Mouse (Mus musculus) testis, postnatal 14 days (tissue): ENCODE measurements around the gene Tnfsf10.

Experiments
- DNase-seq: peaks from one replicate; pipeline ENCODE4 v3.0.0; 2021; ENCODE audit warnings: low spot score

Tnfsf10 gene

DNA sequence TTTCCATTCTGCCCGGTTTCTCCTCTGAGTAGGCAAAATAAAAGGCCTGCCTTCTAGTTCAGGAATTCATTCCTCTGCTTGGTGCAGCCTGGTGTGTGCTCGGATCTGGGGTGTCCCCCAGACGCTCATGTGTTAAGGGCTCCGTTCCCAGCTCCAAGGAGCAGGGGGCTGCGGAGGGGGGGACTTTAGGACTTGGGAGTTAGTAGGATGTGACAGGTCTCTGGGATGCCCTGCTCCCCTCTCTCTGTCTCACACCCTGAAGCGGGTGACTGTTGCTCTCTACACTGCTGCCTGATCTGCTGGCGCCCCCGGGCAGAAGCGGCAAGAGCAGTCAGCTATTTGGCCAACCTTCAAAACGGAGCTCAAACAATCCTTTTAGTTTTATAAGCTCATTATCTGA is 10.0 kb upstream of the Tnfsf10 start:
- DNase-seq: no peak

DNA sequence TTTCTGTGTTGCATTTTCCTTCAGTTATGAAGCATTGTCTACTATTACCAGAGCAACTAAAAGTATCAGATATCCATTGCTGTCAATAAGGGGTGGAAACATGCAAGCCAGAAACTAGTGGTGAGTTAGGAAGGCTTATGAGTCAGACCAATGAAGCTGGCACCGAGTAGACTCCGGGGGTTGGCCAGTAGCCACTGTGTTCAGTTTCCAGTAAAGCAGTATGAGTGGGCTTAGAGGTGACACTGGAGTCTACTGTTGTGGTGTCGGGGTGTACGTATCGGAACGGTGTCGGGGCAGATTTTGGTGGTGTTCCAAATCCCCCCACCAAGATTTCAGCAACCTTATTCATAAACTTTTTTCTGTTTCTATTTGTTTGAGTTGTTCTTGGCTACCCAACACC is 5.9 kb upstream of the Tnfsf10 start:
- DNase-seq: no peak

- DNase-seq: no peak
Observed at GRCm38 (mm10) chr3:27311475-27311874, 5.4 kb upstream of the Tnfsf10 start.

DNA sequence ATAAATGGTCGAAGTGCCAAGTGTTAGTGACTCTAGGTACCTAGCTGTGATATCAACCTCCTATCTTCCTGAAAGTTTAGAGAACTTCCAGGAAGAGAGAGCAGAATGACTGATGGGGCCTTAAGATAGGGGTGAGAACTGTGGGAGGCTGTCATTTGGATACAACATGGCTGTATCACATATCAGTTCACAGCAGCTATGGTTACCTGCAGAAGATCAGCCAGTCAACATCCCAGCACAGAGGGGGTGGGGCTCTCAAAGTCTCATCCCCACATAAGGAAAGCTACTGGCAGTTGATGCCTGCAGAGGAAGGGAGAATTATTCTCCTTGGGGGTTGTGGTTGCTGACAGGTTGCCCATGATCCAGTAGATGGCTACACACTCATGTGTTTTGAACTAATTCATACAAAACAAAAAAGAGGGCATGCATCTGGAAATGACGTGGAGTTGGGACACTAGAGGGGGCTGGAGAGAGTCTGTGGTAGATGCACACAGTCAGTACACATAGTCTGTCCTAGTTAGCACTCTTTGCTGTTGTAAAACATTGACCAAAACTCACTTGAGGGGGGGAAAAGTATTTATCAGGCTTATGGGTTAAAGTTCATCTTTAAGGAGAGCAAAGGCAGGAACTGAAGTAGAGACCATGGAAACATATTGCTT is 2.2 kb upstream of the Tnfsf10 start:
- no peak for DNase-seq

- DNase-seq: no peak
Observed at GRCm38 (mm10) chr3:27317288-27318024, 628 bp downstream of the Tnfsf10 start.

GRCm38 (mm10) chr3:27319650-27320049 is 2.8 kb downstream of the Tnfsf10 start:
- DNase-seq: no peak

DNA sequence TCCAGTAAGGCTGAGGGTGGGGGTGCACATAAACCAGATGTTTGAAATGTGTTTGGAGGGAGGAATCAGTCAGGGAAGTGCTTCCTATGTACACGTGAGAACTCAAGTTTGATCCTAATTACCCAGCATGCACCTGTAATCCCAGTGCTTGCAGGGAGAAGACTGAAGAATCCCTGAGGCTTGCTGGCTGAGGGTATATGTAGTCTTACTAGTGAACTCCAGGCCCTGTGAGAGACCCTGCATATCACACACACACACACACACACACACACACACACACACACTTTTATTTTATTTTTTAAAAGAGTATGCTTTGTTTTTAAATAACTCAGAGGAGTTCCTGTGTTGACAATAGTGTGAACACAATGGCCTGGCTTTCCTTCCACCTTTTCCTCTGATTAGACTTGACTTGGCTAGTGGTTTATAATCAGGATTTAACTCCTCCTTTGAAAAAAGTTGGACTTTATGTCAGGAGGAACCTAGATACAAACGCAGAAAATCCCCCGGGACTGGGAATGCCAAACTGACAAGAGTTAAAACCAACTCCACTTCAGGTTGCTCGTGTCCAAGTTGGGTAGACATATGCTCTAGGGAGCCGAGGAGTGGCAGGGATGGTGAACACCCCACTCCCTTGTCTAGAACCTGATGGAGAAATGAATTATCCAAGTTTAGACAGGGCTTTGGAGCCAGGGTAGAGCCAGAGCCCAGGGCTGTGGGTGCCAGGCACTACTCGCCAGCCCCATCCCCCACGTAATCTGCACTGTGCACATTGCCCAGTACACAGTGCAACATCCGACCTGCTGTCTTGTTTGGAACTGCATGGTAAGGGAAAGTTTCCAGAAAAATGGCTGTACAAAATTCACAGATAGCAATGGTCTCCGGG is 4.0 kb downstream of the Tnfsf10 start:
- no peak for DNase-seq

GRCm38 (mm10) chr3:27322591-27322990 is 5.8 kb downstream of the Tnfsf10 start:
- no peak for DNase-seq

- no peak for DNase-seq
Observed at GRCm38 (mm10) chr3:27323551-27323950, 6.7 kb downstream of the Tnfsf10 start.

DNA sequence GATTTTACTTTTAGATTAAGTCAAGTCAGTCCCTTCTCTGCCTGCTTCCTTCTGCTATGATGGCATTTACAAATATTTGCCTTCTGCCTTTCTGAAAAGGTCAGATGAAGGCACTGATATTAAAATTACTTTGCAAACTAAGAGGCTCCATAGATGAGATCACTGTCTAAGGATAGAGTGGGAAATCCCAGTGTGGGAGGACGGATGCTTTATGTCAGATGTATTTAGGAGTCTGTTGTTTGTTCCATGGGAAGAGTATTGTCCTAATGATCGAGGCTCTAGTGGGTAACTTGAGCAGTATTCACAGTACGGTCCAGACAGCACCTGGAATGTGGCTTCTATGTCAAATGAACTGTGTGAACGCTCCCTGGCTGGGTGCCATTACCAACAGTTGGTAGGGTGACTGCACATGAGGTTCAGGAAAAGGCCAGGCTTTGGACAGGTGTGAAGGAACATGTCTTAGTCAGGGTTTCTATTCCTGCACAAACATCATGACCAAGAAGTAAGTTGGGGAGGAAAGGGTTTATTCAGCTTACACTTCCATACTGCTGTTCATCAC is 9.9 kb downstream of the Tnfsf10 start:
- no peak for DNase-seq

GRCm38 (mm10) chr3:27330706-27331105 is 13.9 kb downstream of the Tnfsf10 start:
- no peak for DNase-seq

DNA sequence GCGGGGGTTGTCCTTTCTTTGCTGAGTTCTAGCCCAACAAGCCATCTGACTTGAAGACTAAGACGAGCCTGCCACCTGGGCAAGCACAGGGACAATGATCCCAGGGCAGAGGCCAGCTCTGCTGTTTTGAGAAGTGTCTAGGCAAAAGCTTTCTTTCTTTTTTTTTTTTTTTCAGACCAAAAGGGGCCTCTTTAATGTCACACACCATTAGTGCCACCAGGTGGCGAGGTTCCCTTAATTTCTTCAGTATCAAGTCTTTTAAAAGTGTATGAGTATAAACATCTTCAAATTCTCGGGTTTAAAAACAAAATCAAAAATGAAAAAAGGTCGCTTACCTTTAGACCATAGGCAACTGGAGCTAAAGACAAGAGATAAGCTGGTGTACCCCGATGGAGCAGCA is 21.6 kb downstream of the Tnfsf10 start:
- DNase-seq: no peak

- DNase-seq: no peak
Observed at GRCm38 (mm10) chr3:27338887-27339286, 22.1 kb downstream of the Tnfsf10 start.

DNA sequence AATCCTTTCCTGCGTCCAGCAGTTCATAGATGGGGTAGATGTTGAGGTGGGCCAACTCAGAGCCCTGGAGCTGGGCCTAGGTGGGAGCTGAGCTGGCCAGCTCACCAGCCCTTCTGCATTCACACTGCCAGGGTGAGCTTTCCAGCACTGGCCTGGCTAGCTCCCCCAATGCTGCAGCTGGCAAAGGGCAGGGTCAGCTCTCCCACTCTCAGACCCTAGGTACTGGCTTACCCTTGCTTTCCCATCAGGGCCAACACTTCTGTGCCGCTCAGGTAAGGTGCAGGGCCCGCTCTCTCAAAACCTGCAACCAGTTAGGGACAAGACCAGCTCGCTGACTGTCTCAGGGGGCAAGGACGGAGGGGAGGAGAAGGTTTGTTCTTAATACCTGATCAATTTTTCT is 23.9 kb downstream of the Tnfsf10 start:
- no peak for DNase-seq

- DNase-seq: no peak
Observed at GRCm38 (mm10) chr3:27342462-27342861, 25.6 kb downstream of the Tnfsf10 start.

- peak; percentile 56 for DNase-seq
Observed at GRCm38 (mm10) chr3:27345526-27345925, 28.7 kb downstream of the Tnfsf10 start.

DNA sequence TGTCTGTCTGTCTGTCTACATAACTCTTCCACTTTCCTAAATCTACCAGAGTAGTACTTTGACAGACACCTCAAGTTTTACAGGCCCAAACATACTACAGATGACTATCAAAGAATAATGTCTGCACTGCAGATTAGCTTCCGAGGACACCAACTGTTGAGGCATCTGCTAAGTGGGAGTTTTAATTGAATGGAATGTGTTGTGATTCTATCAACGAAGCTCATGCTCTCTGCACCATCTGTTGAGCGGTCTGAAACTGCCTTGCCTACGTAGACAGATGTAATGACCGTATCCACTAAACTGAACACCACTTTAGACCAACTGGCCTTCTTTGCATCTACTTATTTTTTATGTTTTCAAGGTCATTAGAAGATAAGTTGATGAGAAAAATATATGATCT is 31.6 kb downstream of the Tnfsf10 start:
- no peak for DNase-seq

DNA sequence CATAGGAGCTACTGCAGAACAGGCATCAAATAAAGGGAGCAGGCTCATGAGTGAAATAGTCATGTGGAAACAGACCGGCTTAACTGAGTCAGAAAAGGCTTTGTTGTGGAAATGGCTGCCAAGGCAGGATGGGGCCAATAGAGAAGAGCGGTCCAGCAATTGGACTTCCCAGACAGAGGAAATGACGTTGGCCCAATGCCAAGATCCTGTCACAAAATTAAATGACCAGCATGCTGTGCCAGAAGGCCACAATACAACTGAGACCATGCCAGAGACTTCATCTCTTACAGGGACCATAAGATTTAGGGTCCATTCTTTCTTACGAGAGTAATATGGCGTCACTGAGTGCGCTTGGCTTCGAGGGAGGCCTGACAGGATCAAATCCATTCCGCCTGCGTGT is 34.3 kb downstream of the Tnfsf10 start:
- no peak for DNase-seq

DNA sequence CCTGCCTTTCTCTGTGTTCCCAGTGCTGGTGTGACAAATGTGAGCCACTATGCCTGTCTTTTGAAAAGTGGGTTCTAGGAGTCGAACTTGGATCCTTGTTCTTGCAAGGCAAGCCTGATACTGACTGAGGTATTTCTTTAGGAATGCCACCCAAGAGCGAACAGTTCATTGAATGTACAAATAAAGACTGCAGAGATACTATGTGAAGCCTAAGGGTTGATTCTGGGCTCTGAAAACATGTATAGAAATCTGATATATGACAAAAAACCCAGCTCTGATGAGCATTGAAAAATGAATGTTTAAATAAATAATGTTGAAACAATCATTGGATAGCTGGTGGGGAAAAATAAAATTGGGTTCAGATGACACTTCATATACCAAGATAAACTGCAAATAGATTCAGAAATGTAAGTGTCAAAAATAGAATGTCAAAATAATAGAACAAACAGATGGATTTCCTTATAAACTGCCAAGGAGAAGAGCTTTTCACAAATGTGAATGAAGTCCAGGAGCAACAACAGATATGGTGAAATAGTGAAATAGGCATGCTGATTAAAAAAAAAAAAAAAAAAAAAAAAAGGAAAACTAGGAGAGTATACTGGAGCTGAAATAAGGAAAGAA is 42.4 kb downstream of the Tnfsf10 start:
- no peak for DNase-seq

DNA sequence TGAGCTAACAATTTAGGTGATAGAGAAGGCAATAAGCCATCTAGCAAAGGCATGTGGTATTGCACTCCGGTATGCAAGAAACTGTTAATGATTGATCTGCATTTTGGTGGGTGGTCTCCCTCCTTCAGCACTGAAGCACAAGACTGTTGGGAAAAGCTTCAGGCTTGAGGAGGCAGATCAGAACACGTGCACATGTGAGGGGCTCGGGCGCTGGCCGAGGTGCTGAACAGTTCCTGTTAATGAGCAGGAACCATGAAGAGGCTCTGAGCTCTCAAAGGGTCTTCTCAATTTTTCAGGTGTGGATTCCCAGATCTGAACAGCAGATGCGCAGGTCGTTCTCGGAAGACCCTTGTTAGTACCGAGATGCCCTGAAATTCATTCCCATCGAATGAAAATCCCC is 53.3 kb downstream of the Tnfsf10 start:
- DNase-seq: peak; percentile 28

- DNase-seq: no peak
Observed at GRCm38 (mm10) chr3:27370582-27371275, 53.9 kb downstream of the Tnfsf10 start.

DNA sequence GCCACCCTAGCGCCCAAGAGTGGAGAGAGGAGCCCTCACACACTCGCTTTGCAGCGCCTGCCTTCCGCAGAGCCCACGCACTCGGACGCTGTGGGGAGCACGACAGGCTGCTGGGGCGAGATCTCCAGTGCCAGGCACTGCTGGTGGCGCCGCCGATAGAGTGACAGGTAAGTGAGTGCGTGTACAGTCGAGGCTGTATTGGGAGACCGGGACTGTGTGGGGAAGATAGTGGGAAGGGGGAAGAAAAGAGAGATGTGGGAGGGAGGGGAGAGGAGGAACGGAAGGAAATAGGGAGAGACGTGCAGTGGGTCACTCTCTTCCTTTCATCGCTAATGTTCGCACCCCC is 54.4 kb downstream of the Tnfsf10 start, which contains the start of gene Ghsr:
Gene Ghsr (plus strand): TSS at position 76 of the 346 bp plus-strand sequence.
- no peak for DNase-seq
